Comparison of ENCODE assay signal across 8 mouse cellular contexts in the genomic region with DNA sequence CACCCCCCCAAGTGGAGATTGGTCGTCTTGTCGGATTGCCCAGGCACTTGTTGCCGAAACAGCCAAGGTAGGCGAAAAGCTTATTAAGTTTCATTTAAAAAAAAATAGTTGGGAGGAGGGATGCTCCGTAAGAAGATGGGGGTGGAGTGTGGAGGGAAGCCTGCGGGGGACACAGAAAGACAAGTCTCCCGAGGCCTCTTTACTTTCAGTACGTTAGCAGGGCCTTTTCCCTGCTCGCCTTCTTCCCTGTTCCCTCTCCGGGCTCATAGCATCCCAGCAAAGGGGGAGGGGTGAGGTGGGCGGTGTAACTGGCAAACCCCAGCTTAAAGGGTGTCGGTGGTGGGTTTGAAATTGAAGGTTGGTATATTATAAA.
A peak's percentile ranks its signal among the peaks of the same experiment; 100 is the strongest.
DNase-seq lines count a peak whose midpoint lies in the region; ATAC-seq lines count a peak whose summit lies in the region.

No protein-coding gene starts in this region.

- DNase-seq in ovary, postnatal 36 days (ENCODE audit: low spot score), result peak; percentile 30
- DNase-seq in ovary, postnatal 14 days (ENCODE audit: low spot score), result no peak
- DNase-seq in embryo, embryonic 11 days, result peak; percentile 54
- peak; percentile 54 for DNase-seq in limb, embryonic 10.5 days (ENCODE audit: low spot score)
- DNase-seq in neural tube, embryonic 11.5 days (ENCODE audit: low spot score), result peak; percentile 50
- DNase-seq in spleen, adult 18-20 months, result no peak

- under 1% methylated on average over 12 of the region's 12 CpGs for WGBS in heart, embryonic 15.5 days
- under 1% methylated on average over 12 of the region's 12 CpGs for WGBS in limb, embryonic 10.5 days
- 0% methylated on average over 12 of the region's 12 CpGs for WGBS in neural tube, embryonic 11.5 days

- peak overlapping the region; percentile 96 for H3K27ac ChIP-seq in heart, embryonic 15.5 days
- H3K27ac ChIP-seq in limb, embryonic 10.5 days, result peak overlapping the region; percentile 98
- peak overlapping the region; percentile 89; the same call in 1 of the 2 replicates for H3K27ac ChIP-seq in neural tube, embryonic 11.5 days (ENCODE audit: low read depth, low read length)

- H3K9me3 ChIP-seq in heart, embryonic 15.5 days (replicated peaks), result no peaks in the 10 kb centered on the region
- no peaks in the 10 kb centered on the region for H3K9me3 ChIP-seq in limb, embryonic 10.5 days (replicated peaks)
- H3K9me3 ChIP-seq in neural tube, embryonic 11.5 days (ENCODE audit: control insufficient read depth, low read length), result no peaks in the 10 kb centered on the region

- H3K4me1 ChIP-seq in heart, embryonic 15.5 days (replicated peaks), result peaks cover 48% of the 10 kb centered on the region
- H3K4me1 ChIP-seq in limb, embryonic 10.5 days, result peaks cover 48% of the 10 kb centered on the region
- H3K4me1 ChIP-seq in neural tube, embryonic 11.5 days (ENCODE audit: control insufficient read depth, insufficient read depth, low read length), result peaks cover 3% of the 10 kb centered on the region

- H3K27me3 ChIP-seq in heart, embryonic 15.5 days, result no peaks in the 10 kb centered on the region
- 0 out of 2 replicates have a peak, but pooled peaks cover 6% of the 10 kb centered on the region for H3K27me3 ChIP-seq in limb, embryonic 10.5 days (ENCODE audit: low read depth, poor library complexity, severe bottlenecking)
- no peaks in the 10 kb centered on the region for H3K27me3 ChIP-seq in neural tube, embryonic 11.5 days (ENCODE audit: control insufficient read depth, insufficient read depth, low read length)

- no peak for ATAC-seq in heart, embryonic 15.5 days (replicated peaks; ENCODE audit: insufficient number of reproducible peaks, insufficient read depth, low FRiP score, low read depth)
- ATAC-seq in neural tube, embryonic 11.5 days (ENCODE audit: insufficient read depth, low FRiP score, low TSS enrichment), result no peak
- ATAC-seq in inflammation-experienced regulatory T-cells, adult 6 months, result no peak

- peak overlapping the region; percentile 80 for H3K9ac ChIP-seq in heart, embryonic 15.5 days
- H3K9ac ChIP-seq in neural tube, embryonic 11.5 days (ENCODE audit: low read length), result peak overlapping the region; percentile 73

- peak overlapping the region; percentile 95 for H3K4me2 ChIP-seq in heart, embryonic 15.5 days
- H3K4me2 ChIP-seq in neural tube, embryonic 11.5 days (ENCODE audit: low read depth), result peak overlapping the region; percentile 68

- peak overlapping the region; percentile 67 for H3K4me3 ChIP-seq in heart, embryonic 15.5 days
- H3K4me3 ChIP-seq in limb, embryonic 10.5 days, result peak overlapping the region; percentile 76
- H3K4me3 ChIP-seq in neural tube, embryonic 11.5 days (ENCODE audit: low read depth, low read length), result peak overlapping the region; percentile 60

- no peaks in the 10 kb centered on the region for H3K36me3 ChIP-seq in heart, embryonic 15.5 days
- H3K36me3 ChIP-seq in limb, embryonic 10.5 days, result peaks cover 14% of the 10 kb centered on the region
- H3K36me3 ChIP-seq in neural tube, embryonic 11.5 days (ENCODE audit: control insufficient read depth, insufficient read depth, low read length), result no peaks in the 10 kb centered on the region

Comparison
In these comparisons a context has a peak if more than half of its experiments do, and no peak if none do; other contexts are left out.
1. DNase-seq: peak in ovary, postnatal 36 days (single experiment), embryo, embryonic 11 days (single experiment), limb, embryonic 10.5 days (single experiment) and neural tube, embryonic 11.5 days (single experiment); none in ovary, postnatal 14 days (single experiment) and spleen, adult 18-20 months (0 of 2).
2. Peak in every context shown above with its lines, with median percentiles within 50 percentile points of each other: H3K27ac ChIP-seq and H3K4me3 ChIP-seq.